Mouse (Mus musculus) cerebral cortex, adult 2 months (tissue): Measurements from ENCODE around the gene Gh.

Source experiments
- WGBS: fragments of 180-500 bp; shearing (Covaris S2); methylation state at CpG from one replicate; pipeline ENCODE4 v1.1.7; 2018; 5-methylcytosine and 5-hydroxymethylcytosine counted together

The Gh gene

DNA sequence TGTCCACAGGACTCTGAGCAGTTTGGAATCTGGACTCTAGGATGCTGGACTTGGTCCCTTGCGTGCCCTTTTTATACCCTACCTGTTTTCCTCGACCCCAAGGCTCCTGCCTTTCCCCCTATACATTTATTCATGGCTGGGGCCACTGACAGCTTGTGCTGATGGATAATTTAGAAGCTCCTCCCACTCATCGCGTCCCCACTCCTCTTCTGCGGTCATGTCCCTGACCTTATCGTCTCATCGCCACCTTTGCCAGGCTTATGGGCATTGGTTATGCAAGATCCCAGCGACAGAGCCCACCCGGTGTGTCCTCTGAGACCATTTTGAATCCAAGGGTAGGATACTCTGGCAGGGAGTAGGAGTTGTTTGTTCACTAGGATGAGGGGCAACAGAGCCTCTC is at the start of gene Gh:
TSS of gene Gh (minus strand) at position 101 of the 400 bp plus-strand sequence.
- WGBS = 83% methylated on average over 9 of the region's 9 CpGs

GRCm38 (mm10) chr11:106351253-106351652 is 49.6 kb upstream of the Gh start:
- 75% methylated on average over 3 of the region's 3 CpGs for WGBS

DNA sequence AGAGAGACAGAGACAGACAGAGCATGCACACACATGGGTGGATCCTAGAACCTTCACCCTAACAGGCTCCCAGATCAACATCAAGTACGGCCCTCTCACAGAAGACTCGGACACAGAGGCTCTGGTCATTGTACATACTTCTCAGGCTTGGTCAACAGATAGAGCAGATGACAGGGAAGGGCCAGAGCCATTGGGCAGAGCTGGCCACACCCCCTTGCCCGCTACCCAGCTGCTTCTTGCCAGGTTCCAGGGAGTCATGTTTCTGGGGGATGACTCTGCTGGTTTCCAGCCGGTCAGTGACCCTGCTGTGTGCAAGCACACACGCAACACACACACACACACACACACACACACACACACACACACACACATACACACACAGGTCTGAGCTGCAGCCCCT is 49.2 kb upstream of the Gh start:
- WGBS = 87% methylated on average over 5 of the region's 5 CpGs

DNA sequence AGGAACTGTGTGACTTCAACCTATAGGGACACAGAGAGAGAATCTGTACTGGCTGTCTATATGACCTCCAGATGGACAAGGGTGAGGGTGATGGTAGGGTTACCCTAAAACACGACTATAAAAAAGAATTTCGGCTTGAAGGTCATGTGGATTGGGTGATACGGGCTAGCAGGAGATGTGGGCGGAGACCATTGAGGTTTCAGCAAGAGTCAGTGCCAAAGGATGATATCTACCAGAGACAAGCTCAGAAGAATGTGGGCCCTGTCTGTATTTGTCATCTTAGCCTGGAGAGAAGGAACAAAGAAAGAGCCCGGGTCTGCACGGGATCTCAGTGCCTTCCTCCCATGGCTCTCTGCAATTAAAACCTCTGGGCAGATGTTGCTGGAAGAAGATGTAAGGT is 48.1 kb upstream of the Gh start:
- WGBS = 83% methylated on average over 6 of the region's 6 CpGs

DNA sequence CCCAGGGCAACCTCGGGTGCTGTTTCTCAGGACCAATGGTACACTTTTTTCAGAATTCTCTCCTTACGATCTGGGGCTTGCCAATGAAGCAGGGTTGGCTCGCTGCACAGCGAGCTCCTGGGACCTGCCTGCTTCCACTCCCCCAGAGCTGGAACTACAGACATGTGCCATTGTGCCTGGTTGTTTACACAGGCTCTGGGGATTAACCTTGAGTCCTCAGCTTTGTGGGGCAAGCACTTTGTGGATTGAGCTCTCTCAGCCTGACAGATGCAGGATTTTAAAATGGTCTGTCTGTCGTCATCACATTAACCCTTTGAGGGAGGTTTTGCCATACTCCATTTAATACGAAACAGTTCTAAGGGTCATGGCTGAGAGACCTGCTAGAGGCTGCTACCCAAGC is 43.2 kb upstream of the Gh start:
- 50% methylated on average over 6 of the region's 6 CpGs for WGBS

DNA sequence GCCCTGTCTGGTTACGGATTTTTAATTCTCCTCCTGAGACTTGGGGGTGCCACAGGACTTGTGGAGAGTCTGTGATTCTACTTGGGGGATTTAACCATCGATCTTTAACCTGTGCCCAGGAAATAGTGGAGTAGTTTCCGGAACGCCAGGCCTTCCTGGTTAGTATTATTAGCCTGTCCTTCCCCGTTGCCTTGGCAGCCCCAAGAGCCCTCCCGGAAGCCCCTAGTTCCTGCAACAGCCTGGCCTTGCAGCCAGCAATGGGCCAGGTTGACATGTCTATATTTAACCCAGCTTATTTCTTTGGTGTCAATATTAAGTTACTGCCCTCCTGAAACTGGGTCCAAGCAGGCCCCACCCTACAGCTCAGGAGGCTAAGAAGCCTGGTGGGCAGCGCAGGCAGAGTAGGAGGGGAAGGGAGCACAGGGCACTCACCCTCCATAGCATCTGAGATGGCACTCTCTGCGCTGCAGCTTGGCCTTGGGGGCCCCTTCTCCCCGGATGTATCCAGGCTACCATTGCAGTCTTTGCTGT is 39.4 kb upstream of the Gh start:
- WGBS = 76% methylated on average over 9 of the region's 9 CpGs

- WGBS = 91% methylated on average over 4 of the region's 4 CpGs
Measured at GRCm38 (mm10) chr11:106339323-106339722, 37.7 kb upstream of the Gh start.

GRCm38 (mm10) chr11:106338870-106339269 is 37.2 kb upstream of the Gh start:
- 71% methylated on average over 7 of the region's 7 CpGs for WGBS

DNA sequence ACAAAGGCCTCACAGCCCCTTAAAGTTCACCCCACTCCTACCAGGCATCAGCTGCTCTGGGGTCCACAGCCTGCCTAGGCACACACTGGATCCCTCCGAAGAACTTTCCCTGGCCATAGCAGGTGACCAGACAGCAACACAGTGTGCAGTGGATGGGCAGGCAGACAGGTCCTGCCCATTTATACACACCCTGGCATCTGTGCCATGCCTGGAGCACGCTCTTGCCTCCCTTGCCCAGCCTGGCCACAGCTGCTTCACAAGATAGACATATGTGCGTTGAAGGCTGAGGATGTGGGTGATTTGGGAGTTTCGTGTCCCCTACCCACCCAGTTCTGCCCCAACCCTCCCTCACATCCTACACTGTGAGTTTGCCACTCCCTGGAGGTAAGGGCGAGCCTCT is 36.4 kb upstream of the Gh start:
- WGBS = 82% methylated on average over 5 of the region's 5 CpGs

DNA sequence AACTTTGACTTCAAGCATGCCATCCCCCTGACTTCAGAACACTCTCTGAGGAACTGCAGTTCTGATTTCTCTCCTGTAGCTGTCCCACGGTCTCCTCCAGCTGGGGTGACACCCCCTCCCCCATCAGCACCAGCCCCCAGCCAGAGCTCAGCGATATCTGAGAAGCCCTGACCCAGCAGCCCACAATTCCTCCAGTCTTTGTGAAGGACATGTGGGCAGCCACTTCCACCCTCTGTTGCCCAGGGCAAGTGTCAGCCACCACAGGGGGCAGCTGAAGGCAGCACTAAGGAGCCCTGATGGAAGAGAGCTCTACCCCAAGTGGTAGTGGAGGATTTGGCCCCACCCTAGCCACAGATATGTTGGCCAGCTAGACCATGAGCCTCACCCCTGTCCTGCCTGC is 32.4 kb upstream of the Gh start:
- 23% methylated on average over 2 of the region's 2 CpGs for WGBS

DNA sequence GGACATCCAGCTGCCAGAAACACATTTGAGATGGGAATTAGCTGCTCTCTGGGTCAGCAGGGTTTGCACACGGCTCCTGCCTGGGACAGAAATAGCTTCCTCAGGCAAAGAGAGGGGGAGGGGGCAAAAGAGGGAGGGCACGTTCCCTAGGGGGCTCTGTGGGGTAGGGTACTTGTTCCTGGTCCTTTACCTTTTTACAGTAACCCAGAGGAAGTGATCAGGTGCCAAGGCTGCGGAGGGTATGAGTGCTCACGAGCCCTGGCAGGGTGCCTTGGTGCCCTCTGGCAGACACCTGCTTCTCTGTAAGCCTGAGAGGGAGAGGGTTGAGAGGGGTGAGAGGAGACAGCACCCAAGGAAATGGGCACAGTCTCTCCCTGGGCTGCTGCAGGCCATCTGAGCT is 30.8 kb upstream of the Gh start:
- 51% methylated on average over 4 of the region's 4 CpGs for WGBS

DNA sequence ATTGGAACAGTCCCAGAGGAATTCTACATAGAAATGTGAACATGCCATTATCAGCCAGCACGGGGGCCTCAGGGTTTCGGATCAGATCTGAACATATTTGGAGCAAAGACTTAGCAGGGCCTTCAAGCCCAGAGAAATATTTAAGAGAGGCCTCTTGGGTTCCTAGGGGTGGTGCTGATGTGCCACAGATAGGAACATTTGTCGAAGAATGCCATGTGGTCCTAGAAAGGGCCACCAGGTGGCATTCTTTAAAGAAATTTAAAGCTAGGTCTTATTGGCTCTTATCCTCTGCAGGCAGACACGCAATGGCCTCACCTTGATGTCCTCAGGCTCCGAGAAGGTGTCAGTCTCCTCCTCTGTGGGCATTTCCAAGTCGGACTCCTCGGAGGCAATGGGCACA is 28.0 kb upstream of the Gh start:
- 60% methylated on average over 7 of the region's 7 CpGs for WGBS

GRCm38 (mm10) chr11:106329128-106329527 is 27.5 kb upstream of the Gh start:
- WGBS = 63% methylated on average over 6 of the region's 6 CpGs

DNA sequence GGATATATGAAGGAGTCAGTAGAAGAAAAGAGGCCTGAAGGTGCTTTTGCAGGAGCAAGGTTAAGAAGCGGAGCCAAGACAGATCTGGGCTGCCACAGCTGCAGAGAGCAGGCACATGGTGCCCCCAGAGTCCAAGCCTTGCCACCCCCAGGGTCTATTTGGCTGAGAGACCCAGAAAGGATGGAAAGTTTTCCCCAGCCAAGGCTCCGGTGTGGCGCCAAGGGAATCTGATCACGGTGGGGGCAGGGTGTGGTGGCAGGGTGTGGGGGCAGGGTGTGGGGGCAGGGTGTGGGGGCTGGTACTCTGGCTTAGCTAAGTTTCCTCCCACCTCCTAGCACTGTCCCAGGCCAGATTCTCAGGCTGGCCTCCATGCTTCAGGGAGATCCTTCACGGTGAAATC is 26.9 kb upstream of the Gh start:
- WGBS = 72% methylated on average over 5 of the region's 5 CpGs

DNA sequence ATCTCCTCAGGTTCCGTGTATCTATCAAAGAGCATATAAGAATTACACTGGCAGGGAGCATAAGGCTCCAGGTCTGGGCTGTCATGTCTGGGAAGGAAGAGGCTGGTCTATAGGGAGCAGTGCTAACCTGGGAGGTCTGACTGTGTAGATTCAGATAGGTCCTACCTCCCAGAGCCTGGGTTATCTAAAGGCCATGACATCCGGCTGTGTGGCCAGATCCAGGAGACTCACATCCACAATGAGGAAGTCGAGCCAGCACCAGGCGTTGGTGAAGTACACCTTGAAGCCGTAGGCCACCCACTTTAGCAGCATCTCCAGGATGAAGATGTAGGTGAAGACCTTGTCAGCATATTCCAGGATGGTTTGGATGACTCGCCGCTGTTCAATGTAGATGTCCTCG is 24.8 kb upstream of the Gh start:
- 91% methylated on average over 8 of the region's 8 CpGs for WGBS

- 76% methylated on average over 8 of the region's 8 CpGs for WGBS
Measured at GRCm38 (mm10) chr11:106325566-106326206, 24.0 kb upstream of the Gh start.

- WGBS = 69% methylated on average over 5 of the region's 5 CpGs
Measured at GRCm38 (mm10) chr11:106324858-106325257, 23.2 kb upstream of the Gh start.

GRCm38 (mm10) chr11:106318406-106319366 is 17.0 kb upstream of the Gh start:
- 58% methylated on average over 21 of the region's 21 CpGs for WGBS

GRCm38 (mm10) chr11:106317801-106318200 is 16.1 kb upstream of the Gh start:
- 76% methylated on average over 7 of the region's 7 CpGs for WGBS

DNA sequence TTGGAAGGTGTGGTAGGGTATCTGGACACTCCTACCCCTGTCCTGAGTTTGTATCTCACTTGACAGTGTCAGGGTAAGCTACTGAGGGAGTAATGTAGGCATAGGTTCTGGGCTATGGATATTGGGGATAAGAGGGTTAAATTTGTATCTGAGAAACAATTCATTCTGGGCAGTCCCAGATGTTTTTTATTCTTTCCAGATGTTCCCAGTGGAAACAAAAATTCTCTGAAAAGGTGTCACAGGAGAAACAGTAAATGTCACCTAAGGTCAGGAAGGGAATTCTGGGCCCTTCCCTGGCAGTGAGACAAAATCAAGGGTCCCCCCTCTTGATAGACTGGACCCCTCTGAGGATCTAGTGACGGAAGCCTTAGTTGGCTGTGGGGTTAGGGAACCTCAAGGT is 14.8 kb upstream of the Gh start:
- WGBS = 91% methylated on average over 1 of the region's 1 CpGs

- WGBS = 89% methylated on average over 9 of the region's 9 CpGs
Measured at GRCm38 (mm10) chr11:106314333-106314812, 12.7 kb upstream of the Gh start, which contains the start of gene Cd79b. TSS of gene Cd79b (minus strand) at chr11:106314762.

GRCm38 (mm10) chr11:106313533-106313932 is 11.9 kb upstream of the Gh start:
- 87% methylated on average over 5 of the region's 5 CpGs for WGBS

DNA sequence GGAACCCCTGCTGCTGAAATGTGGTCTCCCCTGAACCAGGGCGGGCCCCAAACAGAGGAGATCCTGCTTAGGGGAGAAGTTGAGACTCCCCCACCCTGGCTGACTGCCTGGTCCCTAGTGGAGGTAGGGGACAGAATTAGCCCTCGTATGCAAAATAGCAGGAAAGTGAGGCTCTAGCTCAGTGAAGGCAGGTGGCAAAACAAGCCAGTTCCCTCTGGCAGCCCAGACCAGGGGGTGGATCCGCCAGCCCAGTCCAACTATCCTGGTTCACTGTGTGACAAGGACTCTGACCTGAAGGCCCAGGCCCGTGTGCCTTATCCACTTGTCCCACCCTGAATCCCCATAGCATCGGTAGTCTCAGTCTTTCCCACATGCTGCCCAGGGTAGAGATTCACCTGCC is 8.5 kb upstream of the Gh start:
- 64% methylated on average over 5 of the region's 5 CpGs for WGBS
